Mouse (Mus musculus) liver, adult 2 months (tissue): ENCODE results near the gene Cep19. TPM values are rescaled to one million over a fixed set of nuclear protein-coding genes. Genes with fewer than 3 reads are reported as not detected.
"Not testable (repeated sequence)": the region's sequence is repeated elsewhere in the genome, so short reads cannot be mapped to it uniquely, and the experiment has no call there.

Source experiments
- DNase-seq: peaks from one replicate; pipeline ENCODE4 v3.0.0-alpha.2; 2011; ENCODE audit warnings: low read depth, low spot score; ENCODE audit errors: extremely low read depth
- H3K27ac ChIP-seq: fragments of 200-500 bp; replicated peaks from 2 replicates; pipeline ENCODE4 v1.5.1; 2012; ENCODE audit warnings: low read depth, mild to moderate bottlenecking, control low read depth, inconsistent platforms, low read length; ENCODE audit not compliant: insufficient read depth
- H3K27me3 ChIP-seq: fragments of 200-500 bp; 2 replicates; pipeline ENCODE4 v1.6.1; 2012; ENCODE audit warnings: mild to moderate bottlenecking, moderate library complexity, low read length, inconsistent platforms; ENCODE audit not compliant: control insufficient read depth, insufficient read depth
- H3K36me3 ChIP-seq: fragments of 200-500 bp; 2 replicates; pipeline ENCODE4 v1.6.1; 2012; ENCODE audit warnings: low read length, inconsistent platforms; ENCODE audit not compliant: control insufficient read depth, insufficient read depth
- H3K4me1 ChIP-seq: fragments of 200-500 bp; 2 replicates; pipeline ENCODE4 v1.6.1; 2011; ENCODE audit warnings: low read length; ENCODE audit not compliant: control insufficient read depth, insufficient read depth
- H3K4me3 ChIP-seq: fragments of 200-500 bp; 2 replicates; pipeline ENCODE4 v1.5.1; 2011; ENCODE audit warnings: low read depth, mild to moderate bottlenecking, control low read depth, low read length, moderate library complexity; ENCODE audit not compliant: insufficient read depth
- H3K79me2 ChIP-seq: fragments of 200-500 bp; 2 replicates; pipeline ENCODE4 v1.6.1; 2012; ENCODE audit warnings: inconsistent platforms, mild to moderate bottlenecking, low read length, moderate library complexity; ENCODE audit not compliant: control insufficient read depth, insufficient read depth
- H3K9ac ChIP-seq: fragments of 200-500 bp; 2 replicates; pipeline ENCODE4 v1.6.1; 2012; ENCODE audit warnings: low read depth, mild to moderate bottlenecking, control low read depth, inconsistent platforms, low read length
- CTCF ChIP-seq: fragments of 200-500 bp; IDR thresholded peaks from 2 replicates; pipeline ENCODE4 v1.5.1; 2011; ENCODE audit warnings: low read depth, low read length, control low read depth
- POLR2A ChIP-seq: fragments of 200-500 bp; IDR thresholded peaks from 2 replicates; pipeline ENCODE4 v1.6.1; 2011; ENCODE audit warnings: low read length, control low read depth; ENCODE audit not compliant: insufficient read depth; ENCODE audit errors: extremely low read depth
- WGBS: fragments of 180-500 bp; shearing (Covaris S2); methylation state at CpG from one replicate; pipeline ENCODE4 v1.1.7; 2018; 5-methylcytosine and 5-hydroxymethylcytosine counted together
- polyA plus RNA-seq: library from polyadenylated mRNA; depleted of rRNA; stranded (reverse); fragments of >200 nt; gene quantifications from 2 replicates; pipeline ENCODE4 v1.2.3, GENCODE M21; 2012
- total RNA-seq: library from RNA; depleted of rRNA; stranded (reverse); fragments of >200 nt; gene quantifications from 2 replicates; pipeline ENCODE4 v1.2.3, GENCODE M21; 2014

Gene Cep19
- total and polyA plus RNA-seq, 2 experiments, result 6.5 to 7.6 TPM

DNA sequence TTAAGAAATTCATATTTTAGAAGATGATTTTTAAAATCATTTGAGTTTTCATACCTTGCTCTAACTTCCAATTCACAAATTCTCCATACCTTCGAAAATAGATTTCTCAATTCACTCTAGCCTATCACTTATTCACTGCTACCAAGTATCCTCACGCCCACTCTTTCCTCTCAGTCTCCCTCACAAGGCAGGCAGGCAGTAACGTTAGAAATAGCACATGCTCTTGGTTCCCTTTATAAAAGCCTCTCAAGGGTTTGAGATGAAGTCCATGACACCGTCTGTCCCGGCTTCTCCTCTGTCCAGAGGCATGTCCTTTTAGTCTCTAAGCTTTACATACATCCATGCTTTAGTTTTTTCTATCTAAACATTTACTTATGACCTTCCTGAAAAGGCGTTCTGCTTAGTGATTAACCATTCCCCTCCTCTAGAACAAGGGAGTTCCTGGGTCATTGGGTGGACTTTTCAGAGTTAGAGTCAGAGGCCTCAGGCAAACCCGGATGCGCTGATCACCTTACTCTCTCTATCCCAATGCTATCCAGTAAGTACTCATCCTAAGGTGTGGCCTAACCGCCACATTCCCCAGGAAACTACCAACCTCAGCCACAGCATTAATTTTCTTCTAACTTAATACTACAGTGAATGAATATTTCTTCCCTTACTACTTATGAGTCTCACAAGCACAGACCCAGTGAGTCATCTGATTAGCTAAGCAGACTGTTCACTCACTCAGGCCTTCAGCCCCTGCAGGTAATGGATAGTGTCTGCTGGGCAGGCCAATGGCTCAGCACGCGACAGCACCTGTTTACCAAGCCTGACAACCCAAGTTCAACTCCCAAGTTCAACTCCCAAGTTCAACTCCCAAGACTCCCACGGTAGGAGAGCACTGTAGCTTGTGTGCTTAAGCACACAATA is 31.0 kb upstream of the Cep19 start:
- 63% methylated on average over 12 of the region's 12 CpGs for WGBS
- Histone ChIP-seq H3K79me2 (peaks cover 48% of the 10 kb centered on the region), H3K4me3 (no peak overlapping the region), H3K36me3 (no peaks in the 10 kb centered on the region), H3K27ac (no peak overlapping the region), H3K4me1 (peaks cover 13% of the 10 kb centered on the region), H3K27me3 (no peaks in the 10 kb centered on the region), H3K9ac (no peak overlapping the region)
- DNase-seq, result no peak
- TF ChIP-seq POLR2A, result no peak
- TF ChIP-seq CTCF, result no peak

DNA sequence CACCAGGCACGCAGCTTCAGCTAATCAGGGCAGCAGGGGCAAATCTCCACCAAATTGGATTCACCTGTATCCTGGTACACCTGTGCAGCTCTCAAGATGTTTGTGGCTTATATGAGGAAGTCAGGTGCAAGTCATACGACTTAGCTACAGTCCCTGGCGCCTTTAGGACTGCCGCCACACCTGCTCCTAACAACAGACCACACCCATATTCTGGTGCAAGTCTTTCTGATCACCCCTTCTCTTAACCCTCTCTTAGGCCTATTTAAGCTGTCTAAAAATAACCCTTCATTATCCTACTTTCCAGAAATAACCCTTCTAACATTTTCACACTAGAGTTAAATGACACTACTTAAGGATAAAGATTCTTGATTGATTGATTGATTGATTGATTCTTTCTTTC is 29.5 kb upstream of the Cep19 start:
- DNase-seq, H3K9ac ChIP-seq: not testable (repeated sequence)

DNA sequence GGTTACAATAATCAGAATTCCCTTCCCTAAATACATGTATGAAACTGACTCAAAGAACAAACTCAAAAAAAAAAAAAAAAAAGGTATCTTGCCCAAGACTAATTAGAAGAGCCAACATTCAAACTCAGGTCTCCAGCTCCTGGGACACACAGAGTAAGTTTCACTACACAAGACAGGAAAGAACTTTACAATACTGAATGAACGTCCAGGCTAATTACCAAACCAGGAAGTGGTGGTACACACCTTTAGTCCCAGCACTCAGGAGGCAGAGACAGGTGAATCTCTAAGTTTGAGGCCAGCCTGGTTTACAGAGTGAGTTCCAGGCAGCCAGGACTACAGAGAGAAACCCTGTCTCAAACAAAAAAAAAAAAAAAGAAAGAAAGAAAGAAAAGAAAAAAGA is 23.8 kb upstream of the Cep19 start:
- no peak for DNase-seq
- peaks cover 33% of the 10 kb centered on the region for H3K79me2 ChIP-seq
- no peak overlapping the region for H3K27ac ChIP-seq
- H3K36me3 ChIP-seq, result no peaks in the 10 kb centered on the region
- no peaks in the 10 kb centered on the region for H3K27me3 ChIP-seq
- H3K9ac ChIP-seq, result no peak overlapping the region
- H3K4me3 ChIP-seq, result no peak overlapping the region
- TF ChIP-seq POLR2A (no peak), CTCF (no peak)
- 57% methylated on average over 1 of the region's 1 CpGs for WGBS
- H3K4me1 ChIP-seq, result peaks cover 14% of the 10 kb centered on the region; the same call in 1 of the 2 replicates

More for the DNA sequence above, 29.5 kb upstream of the Cep19 start:
- not testable (repeated sequence) for H3K27ac ChIP-seq, H3K36me3 ChIP-seq, H3K27me3 ChIP-seq, H3K4me3 ChIP-seq
- Histone ChIP-seq H3K4me1 (peaks cover 13% of the 10 kb centered on the region), H3K79me2 (peaks cover 46% of the 10 kb centered on the region)
- WGBS, result 81% methylated on average over 4 of the region's 4 CpGs

DNA sequence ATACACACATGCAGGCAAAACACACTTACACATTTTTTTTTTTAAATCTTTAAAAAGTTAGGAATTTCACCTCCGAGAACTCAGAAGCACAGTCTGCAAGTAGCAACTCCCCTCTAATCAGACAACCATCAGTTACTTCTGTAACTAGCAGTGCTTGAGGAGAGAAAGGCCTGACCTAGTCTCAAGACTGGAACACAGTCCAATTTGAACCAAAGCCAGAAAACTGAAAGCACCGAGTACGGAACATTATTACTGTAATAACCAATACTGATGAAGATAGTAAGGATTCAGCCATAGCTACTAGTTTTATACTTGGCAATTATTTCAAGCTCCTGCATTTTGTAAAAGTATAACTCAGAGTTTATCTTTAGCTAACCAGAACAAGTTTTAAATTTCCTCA is 23.2 kb upstream of the Cep19 start:
- H3K9ac ChIP-seq, result no peak overlapping the region
- TF ChIP-seq CTCF, result no peak
- TF ChIP-seq POLR2A, result no peak
- peaks cover 33% of the 10 kb centered on the region for H3K79me2 ChIP-seq
- peaks cover 14% of the 10 kb centered on the region; the same call in 1 of the 2 replicates for H3K4me1 ChIP-seq
- H3K4me3 ChIP-seq, result no peak overlapping the region
- no peaks in the 10 kb centered on the region for H3K36me3 ChIP-seq
- 30% methylated on average over 3 of the region's 3 CpGs for WGBS
- H3K27me3 ChIP-seq, result no peaks in the 10 kb centered on the region
- DNase-seq, result peak; percentile 36
- H3K27ac ChIP-seq, result no peak overlapping the region

DNA sequence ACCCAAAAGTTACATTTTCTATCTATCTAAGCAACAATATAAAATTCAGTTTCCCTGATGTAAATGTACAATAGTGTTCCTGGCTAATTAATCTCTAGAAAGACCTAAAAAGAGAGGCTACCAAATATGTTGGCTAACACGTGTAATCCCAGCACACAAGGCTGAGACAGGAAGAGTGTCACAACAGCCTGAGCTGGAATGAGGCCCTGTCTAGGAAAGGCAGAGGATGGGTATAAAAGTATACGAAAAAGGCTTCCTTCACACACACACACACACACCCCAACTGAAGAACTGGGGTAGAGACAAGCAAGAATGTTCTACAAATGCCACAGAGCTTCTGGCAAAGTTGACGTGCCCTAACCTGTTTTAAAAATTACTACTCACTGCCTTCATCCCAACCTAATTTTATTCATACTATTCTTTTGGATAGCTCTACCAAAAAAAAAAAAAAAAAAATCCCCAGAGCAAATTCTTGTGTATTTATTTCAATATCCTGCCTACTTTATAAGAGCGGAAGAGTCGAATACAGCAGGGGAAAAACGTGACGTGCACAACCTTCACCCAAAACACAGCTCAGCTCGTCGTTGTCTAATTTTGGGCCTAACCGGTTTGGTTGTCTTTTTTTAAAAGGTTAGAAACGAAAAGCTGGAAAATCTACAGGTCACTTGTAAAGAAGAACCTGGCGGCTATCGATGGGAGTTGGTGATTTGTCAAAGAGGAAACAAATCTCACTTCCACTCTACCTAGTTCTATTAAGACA is 21.8 kb upstream of the Cep19 start:
- TF ChIP-seq POLR2A (no peak), CTCF (no peak)
- no peaks in the 10 kb centered on the region for H3K36me3 ChIP-seq
- peak overlapping the region; percentile 71; the same call in 1 of the 2 replicates for H3K27ac ChIP-seq
- peaks cover 13% of the 10 kb centered on the region; the same call in 1 of the 2 replicates for H3K4me1 ChIP-seq
- 5% methylated on average over 13 of the region's 13 CpGs for WGBS
- no peaks in the 10 kb centered on the region for H3K27me3 ChIP-seq
- peak overlapping the region; percentile 84 for H3K4me3 ChIP-seq
- peak overlapping the region; percentile 93 for H3K9ac ChIP-seq
- H3K79me2 ChIP-seq, result peaks cover 26% of the 10 kb centered on the region
- DNase-seq, result peak; percentile 28
